Comparison of ENCODE assay signal across 16 mouse cellular contexts in genomic region chr12:82894971-82895838, GRCm38 (mm10).
"Had no signal": no experiment of that assay in that cellular context is flagged by ENCODE, and none has a peak within 500 bp of the region (broad histone marks: within the 10 kb centered on the region; RNA-seq: fewer than 3 reads in every experiment).

No protein-coding gene starts in this region.

- H3K4me2 ChIP-seq: lung, embryonic 14.5 days; midbrain, embryonic 12.5 days; neural tube, embryonic 13.5 days; neural tube, embryonic 15.5 days; stomach, embryonic 15.5 days had no signal

- H3K4me1 ChIP-seq: midbrain, embryonic 10.5 days; neural tube, embryonic 13.5 days; neural tube, embryonic 15.5 days; stomach, embryonic 15.5 days had no signal

- H3K9me3 ChIP-seq: midbrain, embryonic 10.5 days; midbrain, embryonic 12.5 days; neural tube, embryonic 13.5 days; neural tube, embryonic 15.5 days; stomach, embryonic 15.5 days had no signal

- ATAC-seq: liver, postnatal 0 days; midbrain, embryonic 16.5 days had no signal

- H3K9ac ChIP-seq: liver, postnatal 0 days; lung, embryonic 14.5 days; midbrain, embryonic 12.5 days; neural tube, embryonic 13.5 days; neural tube, embryonic 15.5 days; stomach, embryonic 15.5 days had no signal

- H3K4me3 ChIP-seq: midbrain, embryonic 10.5 days; midbrain, embryonic 12.5 days; myocyte; neural tube, embryonic 13.5 days; neural tube, embryonic 15.5 days; stomach, embryonic 15.5 days had no signal

- H3K36me3 ChIP-seq: midbrain, embryonic 10.5 days; midbrain, embryonic 12.5 days; neural tube, embryonic 13.5 days; neural tube, embryonic 15.5 days; stomach, embryonic 15.5 days had no signal

- DNase-seq: liver, postnatal 0 days; lung, embryonic 14.5 days; lung, postnatal 10 days; midbrain, embryonic 14.5 days; right cerebral cortex, postnatal 14 days; thymus, adult 2 months; thymus, postnatal 25 days; thymus, postnatal 4 days had no signal

- H3K27ac ChIP-seq: midbrain, embryonic 10.5 days; midbrain, embryonic 12.5 days; neural tube, embryonic 13.5 days; neural tube, embryonic 15.5 days; stomach, embryonic 15.5 days; stomach, postnatal 0 days had no signal

- H3K27me3 ChIP-seq: midbrain, embryonic 12.5 days; neural tube, embryonic 13.5 days; neural tube, embryonic 15.5 days; stomach, embryonic 15.5 days had no signal
